Mouse (Mus musculus) cerebellum, adult 11-12 months (tissue): Measurements from ENCODE around the gene Gm42417.

ENCODE experiments used
- DNase-seq: peaks from one replicate; pipeline ENCODE4 v3.0.0; 2022

Gene Gm42417

GRCm38 (mm10) chr1:36512966-36513280 is 26.3 kb downstream of the Gm42417 start:
- DNase-seq = no peak

- DNase-seq = peak; percentile 72
Observed at GRCm38 (mm10) chr1:36512089-36512965, 26.9 kb downstream of the Gm42417 start.

- peak; percentile 99 for DNase-seq
Observed at GRCm38 (mm10) chr1:36511289-36512021, 27.8 kb downstream of the Gm42417 start, which contains the start of gene Cnnm3. Gene Cnnm3, plus strand, starts transcription at chr1:36511867.

GRCm38 (mm10) chr1:36508238-36508637 is 31.0 kb downstream of the Gm42417 start:
- DNase-seq = no peak

- peak; percentile 74 for DNase-seq
Observed at GRCm38 (mm10) chr1:36501261-36501660, 38.0 kb downstream of the Gm42417 start.

GRCm38 (mm10) chr1:36497312-36497711 is 41.9 kb downstream of the Gm42417 start:
- no peak for DNase-seq

GRCm38 (mm10) chr1:36496719-36497118 is 42.5 kb downstream of the Gm42417 start:
- DNase-seq = no peak

GRCm38 (mm10) chr1:36493299-36493698 is 45.9 kb downstream of the Gm42417 start:
- no peak for DNase-seq

GRCm38 (mm10) chr1:36492416-36493139 is 46.7 kb downstream of the Gm42417 start:
- DNase-seq = peak; percentile 94

- DNase-seq = peak; percentile 55
Observed at GRCm38 (mm10) chr1:36489661-36490060, 49.6 kb downstream of the Gm42417 start.

- no peak for DNase-seq
Observed at GRCm38 (mm10) chr1:36487111-36487510, 52.1 kb downstream of the Gm42417 start.

GRCm38 (mm10) chr1:36485080-36485479 is 54.1 kb downstream of the Gm42417 start:
- no peak for DNase-seq

- no peak for DNase-seq
Observed at GRCm38 (mm10) chr1:36483825-36484224, 55.4 kb downstream of the Gm42417 start.
